Mouse (Mus musculus) cerebellum, adult 2 months (tissue): ENCODE measurements around the gene Inafm2.

Source experiments
- CTCF ChIP-seq: fragments of 200-500 bp; IDR thresholded peaks from 2 replicates; pipeline ENCODE4 v1.5.1; 2011; ENCODE audit warnings: low read depth, mild to moderate bottlenecking, control low read depth, low read length, moderate library complexity, borderline replicate concordance; ENCODE audit not compliant: insufficient read depth
- POLR2A ChIP-seq: fragments of 200-500 bp; IDR thresholded peaks from 2 replicates; pipeline ENCODE4 v1.6.1; 2011; ENCODE audit warnings: low read length, control low read depth, borderline replicate concordance; ENCODE audit not compliant: insufficient read depth

- no peak for TF ChIP-seq CTCF
- TF ChIP-seq POLR2A = no peak
These were observed 1.9 kb downstream of the Inafm2 start for GRCm38 (mm10) chr2:118747301-118747960.
